Mouse (Mus musculus) retina, embryonic 14.5 days (tissue): ENCODE measurements around the gene Fcgr2b.
"Not testable (repeated sequence)": the region's sequence is repeated elsewhere in the genome, so short reads cannot be mapped to it uniquely, and the experiment has no call there.

Source experiments
- DNase-seq: peaks from one replicate; pipeline ENCODE4 v3.0.0-alpha.2; 2015; ENCODE audit warnings: low spot score

The Fcgr2b gene

GRCm38 (mm10) chr1:170975751-170976161 is 591 bp downstream of the Fcgr2b start:
- no peak for DNase-seq

- not testable (repeated sequence) for DNase-seq
These were observed 997 bp downstream of the Fcgr2b start for GRCm38 (mm10) chr1:170975350-170975749.

GRCm38 (mm10) chr1:170974736-170975135 is 1.6 kb downstream of the Fcgr2b start:
- DNase-seq: no peak

- DNase-seq: no peak
These were observed 2.2 kb downstream of the Fcgr2b start for GRCm38 (mm10) chr1:170974171-170974570.

- no peak for DNase-seq
These were observed 3.4 kb downstream of the Fcgr2b start for GRCm38 (mm10) chr1:170972936-170973335.

GRCm38 (mm10) chr1:170972494-170972893 is 3.9 kb downstream of the Fcgr2b start:
- no peak for DNase-seq

GRCm38 (mm10) chr1:170968576-170968975 is 7.8 kb downstream of the Fcgr2b start:
- DNase-seq: no peak

GRCm38 (mm10) chr1:170967581-170967980 is 8.8 kb downstream of the Fcgr2b start:
- no peak for DNase-seq

- no peak for DNase-seq
These were observed 13.3 kb downstream of the Fcgr2b start for GRCm38 (mm10) chr1:170963087-170963486.

- no peak for DNase-seq
These were observed 14.0 kb downstream of the Fcgr2b start for GRCm38 (mm10) chr1:170962301-170962700.

- no peak for DNase-seq
These were observed 15.2 kb downstream of the Fcgr2b start for GRCm38 (mm10) chr1:170961101-170961500.

- DNase-seq: no peak
These were observed 16.6 kb downstream of the Fcgr2b start for GRCm38 (mm10) chr1:170959791-170960190.

GRCm38 (mm10) chr1:170958225-170958624 is 18.1 kb downstream of the Fcgr2b start:
- DNase-seq: no peak

GRCm38 (mm10) chr1:170953192-170953591 is 23.2 kb downstream of the Fcgr2b start:
- no peak for DNase-seq

GRCm38 (mm10) chr1:170950772-170951171 is 25.6 kb downstream of the Fcgr2b start:
- DNase-seq: no peak

GRCm38 (mm10) chr1:170944908-170945307 is 31.4 kb downstream of the Fcgr2b start:
- not testable (repeated sequence) for DNase-seq

- not testable (repeated sequence) for DNase-seq
These were observed 32.2 kb downstream of the Fcgr2b start for GRCm38 (mm10) chr1:170944151-170944550.

- no peak for DNase-seq
These were observed 37.1 kb downstream of the Fcgr2b start for GRCm38 (mm10) chr1:170939255-170939654.

- DNase-seq: no peak
These were observed 42.0 kb downstream of the Fcgr2b start for GRCm38 (mm10) chr1:170934383-170934782.

- DNase-seq: no peak
These were observed 42.4 kb downstream of the Fcgr2b start for GRCm38 (mm10) chr1:170933940-170934339.

GRCm38 (mm10) chr1:170933386-170933920 is 42.9 kb downstream of the Fcgr2b start:
- no peak for DNase-seq

- DNase-seq: no peak
These were observed 44.3 kb downstream of the Fcgr2b start for GRCm38 (mm10) chr1:170932043-170932442.

- no peak for DNase-seq
These were observed 47.1 kb downstream of the Fcgr2b start for GRCm38 (mm10) chr1:170929245-170929644.

GRCm38 (mm10) chr1:170928467-170928866 is 47.9 kb downstream of the Fcgr2b start:
- DNase-seq: no peak
